Mouse (Mus musculus) heart, embryonic 16.5 days (tissue): ENCODE results near the gene Mettl27. TPM values are rescaled to one million over a fixed set of nuclear protein-coding genes. Genes with fewer than 3 reads are reported as not detected.

ENCODE experiments used
- ATAC-seq: fragments of 200-750 bp; cut with Nextera tagmentation; replicated peaks from 2 replicates; pipeline ENCODE4 v1.8.0; 2017; ENCODE audit warnings: moderate number of reproducible peaks; ENCODE audit not compliant: insufficient read depth, low FRiP score; ENCODE audit errors: extremely low read depth
- H3K27ac ChIP-seq: fragments of 300-500 bp; sonication (generic); 2 replicates; pipeline ENCODE4 v1.5.1; 2014; ENCODE audit warnings: mild to moderate bottlenecking, low read length, control low read depth, moderate library complexity
- H3K27me3 ChIP-seq: fragments of 300-500 bp; sonication (generic); 2 replicates; pipeline ENCODE4 v1.6.1; 2014; ENCODE audit warnings: low read length, mixed read lengths; ENCODE audit not compliant: control insufficient read depth, insufficient read depth
- H3K36me3 ChIP-seq: fragments of 300-500 bp; sonication (generic); 2 replicates; pipeline ENCODE4 v1.6.1; 2014; ENCODE audit not compliant: control insufficient read depth, insufficient read depth
- H3K4me1 ChIP-seq: fragments of 300-500 bp; sonication (generic); 2 replicates; pipeline ENCODE4 v1.6.1; 2014; ENCODE audit warnings: low read length, mixed read lengths; ENCODE audit not compliant: control insufficient read depth, insufficient read depth
- H3K4me2 ChIP-seq: fragments of 300-500 bp; sonication (generic); 2 replicates; pipeline ENCODE4 v1.6.1; 2014; ENCODE audit warnings: low read depth, mild to moderate bottlenecking, control low read depth, low read length
- H3K4me3 ChIP-seq: fragments of 300-500 bp; sonication (generic); 2 replicates; pipeline ENCODE4 v1.5.1; 2014; ENCODE audit warnings: mild to moderate bottlenecking, control low read depth, low read length
- H3K9ac ChIP-seq: fragments of 300-500 bp; sonication (generic); 2 replicates; pipeline ENCODE4 v1.6.1; 2014; ENCODE audit warnings: low read length, control low read depth
- H3K9me3 ChIP-seq: fragments of 300-500 bp; sonication (generic); replicated peaks from 2 replicates; pipeline ENCODE4 v1.6.1; 2016; ENCODE audit warnings: low read length; ENCODE audit not compliant: control insufficient read depth
- WGBS: fragments of 180-500 bp; shearing (Covaris S2); extraction: QIAGEN DNeasy Blood & Tissue Kit; methylation state at CpG from one replicate; pipeline ENCODE4 v1.1.7; 2014; 5-methylcytosine and 5-hydroxymethylcytosine counted together
- polyA plus RNA-seq: library from polyadenylated mRNA; unstranded; fragments of >200 nt; fragmentation: Nextera tagmentation; extraction: Ambion mirVana; gene quantifications from 2 replicates; pipeline ENCODE4 v1.2.1, GENCODE M21; 2015

Gene Mettl27
- polyA plus RNA-seq, 1 experiment from 2014 or later = 9.1 TPM

DNA sequence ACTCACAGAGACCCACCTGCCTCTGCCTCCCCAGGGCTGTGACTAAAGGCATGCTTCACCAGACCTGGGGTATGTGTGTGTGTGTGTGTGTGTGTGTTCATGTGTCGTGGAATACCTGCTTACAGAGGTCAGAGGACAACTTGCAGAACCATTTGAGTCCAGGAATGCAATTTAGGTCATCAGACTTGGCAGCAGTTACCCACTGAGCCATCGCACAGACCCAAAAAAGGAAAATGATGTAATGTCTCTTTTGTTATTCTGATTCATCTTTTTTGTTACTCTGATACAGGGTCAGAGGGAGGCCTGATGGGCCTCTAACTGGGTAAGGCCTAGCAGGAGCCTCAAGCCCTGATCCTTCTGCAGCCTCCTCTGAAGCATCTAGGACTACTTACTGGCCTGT lies 10.6 kb downstream of the Mettl27 start:
- no peak overlapping the region for H3K4me3 ChIP-seq
- peaks cover 11% of the 10 kb centered on the region for H3K27me3 ChIP-seq
- no peak for ATAC-seq
- 45% methylated on average over 2 of the region's 2 CpGs for WGBS
- H3K9me3 ChIP-seq = no peaks in the 10 kb centered on the region
- no peak overlapping the region for H3K9ac ChIP-seq
- H3K4me1 ChIP-seq = peaks cover 17% of the 10 kb centered on the region
- H3K27ac ChIP-seq = no peak overlapping the region
- no peaks in the 10 kb centered on the region for H3K36me3 ChIP-seq
- H3K4me2 ChIP-seq = no peak overlapping the region

DNA sequence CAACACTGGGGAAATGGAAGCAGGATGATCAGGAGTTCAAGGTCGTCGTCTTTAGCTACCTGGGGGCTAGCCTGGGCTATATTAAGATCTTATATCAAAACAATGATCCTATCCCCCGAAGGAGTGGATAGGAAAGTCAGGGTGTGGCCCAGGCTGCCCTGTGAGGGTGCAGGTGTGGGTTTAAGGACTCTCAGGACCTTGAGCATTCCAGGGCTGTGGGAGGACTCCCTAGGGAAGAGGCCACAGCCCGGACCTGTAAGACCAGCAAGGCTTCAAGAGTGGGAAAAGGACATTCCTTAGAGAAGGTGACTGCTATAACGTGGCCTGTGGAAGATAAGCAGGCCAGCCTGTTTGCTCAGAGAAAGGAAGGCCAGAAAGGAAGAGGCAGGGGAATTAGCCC lies 12.0 kb downstream of the Mettl27 start:
- Histone ChIP-seq H3K9ac (no peak overlapping the region), H3K4me3 (no peak overlapping the region), H3K27me3 (peaks cover 11% of the 10 kb centered on the region), H3K27ac (no peak overlapping the region), H3K4me2 (no peak overlapping the region), H3K9me3 (no peaks in the 10 kb centered on the region), H3K4me1 (peaks cover 17% of the 10 kb centered on the region), H3K36me3 (no peaks in the 10 kb centered on the region)
- 58% methylated on average over 5 of the region's 5 CpGs for WGBS
- no peak for ATAC-seq

DNA sequence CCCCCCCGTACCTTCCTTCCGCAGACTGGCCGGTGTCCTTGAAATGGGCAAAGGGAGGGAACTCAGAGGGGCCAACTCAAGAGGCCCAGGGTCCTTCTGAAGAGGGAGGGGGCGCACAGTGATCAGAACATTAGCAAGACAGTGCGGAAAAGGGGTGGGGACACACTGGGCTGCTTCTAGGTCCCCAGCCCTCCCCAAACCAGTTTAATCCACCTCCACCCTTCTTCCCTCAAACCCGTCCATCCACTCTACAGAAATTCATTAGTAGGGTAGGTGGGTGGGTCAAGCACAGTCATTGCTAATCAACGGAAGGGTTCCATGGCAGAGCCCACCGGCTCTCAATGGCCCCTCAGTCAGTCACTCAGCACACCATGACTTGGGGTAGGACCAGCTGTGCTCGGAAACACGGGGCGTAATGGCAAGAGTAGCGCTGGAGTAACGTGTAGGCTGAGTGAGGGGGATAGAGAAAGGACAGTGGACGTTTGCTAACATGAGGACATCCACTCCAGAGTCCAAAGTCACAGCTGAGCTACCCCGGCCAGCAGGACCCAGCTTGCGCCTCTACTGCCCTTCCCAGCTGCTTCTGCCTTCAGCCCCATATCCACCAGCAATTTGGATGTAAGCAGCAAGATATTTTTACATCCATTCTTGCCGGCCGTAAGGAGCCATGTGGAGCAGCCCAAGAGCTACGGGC lies 13.2 kb downstream of the Mettl27 start:
- 57% methylated on average over 18 of the region's 19 CpGs for WGBS
- Histone ChIP-seq H3K4me3 (peak overlapping the region; percentile 38), H3K9ac (peak overlapping the region; percentile 7; the same call in 1 of the 2 replicates), H3K9me3 (no peaks in the 10 kb centered on the region), H3K4me2 (peak overlapping the region; percentile 45), H3K27me3 (peaks cover 11% of the 10 kb centered on the region), H3K27ac (no peak overlapping the region), H3K4me1 (peaks cover 17% of the 10 kb centered on the region), H3K36me3 (no peaks in the 10 kb centered on the region)
- ATAC-seq = no peak

DNA sequence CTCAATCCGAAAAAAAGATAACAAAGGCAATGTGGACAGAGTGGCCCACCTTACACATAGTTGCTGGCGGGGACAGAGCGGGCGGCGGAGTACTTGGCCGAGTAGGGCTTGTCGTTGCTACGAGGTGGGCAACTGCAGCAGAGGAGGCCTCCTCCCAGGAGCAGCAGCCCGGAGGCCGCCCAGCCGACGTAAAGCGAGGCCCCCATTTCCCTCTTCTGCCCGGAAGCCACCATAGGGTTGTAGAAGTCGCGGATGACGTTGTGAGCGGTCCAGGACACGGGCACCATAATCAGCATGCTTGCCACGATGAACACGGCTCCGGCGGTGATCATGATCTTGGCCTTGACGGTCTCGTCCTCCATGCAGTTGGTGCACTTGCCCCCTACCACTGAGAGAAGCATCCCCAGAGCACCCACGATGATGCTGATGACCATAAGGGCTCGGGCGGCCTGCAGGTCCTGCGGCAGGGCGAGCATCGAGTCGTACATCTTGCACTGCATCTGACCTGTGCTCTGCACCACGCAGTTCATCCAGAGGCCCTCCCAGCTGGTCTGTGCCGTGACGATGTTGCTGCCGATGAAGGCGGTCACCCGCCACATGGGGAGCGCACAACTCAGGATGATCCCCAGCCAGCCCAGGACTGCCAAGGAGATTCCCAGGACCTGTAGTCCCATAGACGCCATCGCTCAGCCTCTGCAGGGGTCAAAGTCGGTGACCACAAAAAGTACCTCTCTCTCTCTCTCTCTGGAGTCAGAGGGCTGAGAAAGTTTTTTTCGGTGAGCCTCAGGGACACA lies 14.1 kb downstream of the Mettl27 start:
- no peak overlapping the region for H3K27ac ChIP-seq
- ATAC-seq = no peak
- no peaks in the 10 kb centered on the region for H3K9me3 ChIP-seq
- H3K36me3 ChIP-seq = no peaks in the 10 kb centered on the region
- H3K4me3 ChIP-seq = peak overlapping the region; percentile 38
- H3K4me2 ChIP-seq = peak overlapping the region; percentile 45
- 0 out of 2 replicates have a peak overlapping the region, but pooled peaks have one; percentile 33 for H3K9ac ChIP-seq
- WGBS = 32% methylated on average over 43 of the region's 43 CpGs
- H3K4me1 ChIP-seq = peaks cover 24% of the 10 kb centered on the region
- peaks cover 11% of the 10 kb centered on the region for H3K27me3 ChIP-seq

DNA sequence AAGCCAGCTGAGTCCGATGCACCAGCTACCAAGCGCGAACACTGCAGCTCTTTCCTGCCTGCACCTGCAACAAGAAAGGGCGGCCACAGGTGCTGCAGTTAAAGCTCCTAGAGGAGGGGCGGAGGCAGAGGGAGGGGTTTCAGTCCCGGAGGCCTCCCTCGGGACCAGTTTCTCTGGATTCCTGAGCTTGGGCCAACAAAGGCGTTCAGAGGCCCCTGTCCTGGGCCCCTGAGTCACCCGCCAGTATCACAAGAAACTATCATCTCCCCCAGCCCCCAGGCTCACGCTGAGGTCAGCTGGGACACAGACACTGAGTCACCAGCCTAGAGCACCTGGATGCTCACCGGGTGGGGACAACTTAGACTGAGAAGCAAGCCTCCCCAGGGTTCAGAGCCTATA lies 14.7 kb downstream of the Mettl27 start, which contains the start of gene Cldn4:
Gene Cldn4 (minus strand): TSS at position 78 of the 399 bp plus-strand sequence.
- H3K4me3 ChIP-seq = peak within 1 kb of the TSS; percentile 38
- H3K9me3 ChIP-seq = no peaks in the 10 kb centered on the region
- WGBS = 19% methylated on average over 11 of the region's 11 CpGs
- H3K27me3 ChIP-seq = peaks cover 11% of the 10 kb centered on the region
- no peak for ATAC-seq
- H3K36me3 ChIP-seq = no peaks in the 10 kb centered on the region
- peaks cover 30% of the 10 kb centered on the region for H3K4me1 ChIP-seq
- H3K4me2 ChIP-seq = peak within 1 kb of the TSS; percentile 45
- peak within 1 kb of the TSS; percentile 33 for H3K9ac ChIP-seq
- 0 out of 2 replicates have a peak within 1 kb of the TSS, but pooled peaks have one; percentile 28 for H3K27ac ChIP-seq

DNA sequence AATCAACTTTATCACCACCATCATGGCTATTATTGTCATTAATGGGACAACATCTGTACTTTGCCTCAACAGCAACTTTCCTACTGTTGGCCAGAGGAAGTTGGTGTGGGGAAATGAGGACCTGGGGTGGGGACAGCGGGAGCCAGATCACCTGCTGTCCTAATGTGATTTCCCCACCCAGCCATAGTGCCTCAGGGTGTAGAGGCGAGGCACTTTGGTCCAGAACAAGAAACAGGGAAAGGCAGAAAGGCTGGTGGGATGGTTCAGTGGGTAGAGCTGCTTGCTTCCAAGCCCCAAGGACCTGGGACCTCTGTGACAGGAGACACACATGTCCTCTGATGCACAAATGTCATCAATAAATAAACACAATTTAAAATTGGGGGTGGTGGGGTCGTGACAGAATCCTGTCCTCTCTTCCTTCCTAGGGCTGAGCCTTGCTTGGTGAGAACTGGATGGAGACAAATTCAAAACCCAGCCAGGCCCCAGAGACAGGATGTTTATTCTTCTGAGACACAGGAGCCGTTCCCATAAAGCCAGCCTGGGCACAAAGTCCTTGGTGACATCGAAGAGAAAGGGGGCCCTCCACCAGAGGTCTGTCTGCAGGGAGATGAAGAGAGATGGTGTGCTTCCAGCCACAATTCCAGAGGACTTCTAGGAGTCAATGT lies 15.4 kb downstream of the Mettl27 start:
- Histone ChIP-seq H3K27me3 (peaks cover 11% of the 10 kb centered on the region), H3K4me3 (no peak overlapping the region), H3K9ac (no peak overlapping the region), H3K4me1 (peaks cover 31% of the 10 kb centered on the region), H3K9me3 (no peaks in the 10 kb centered on the region), H3K27ac (0 out of 2 replicates have a peak overlapping the region, but pooled peaks have one; percentile 28), H3K36me3 (no peaks in the 10 kb centered on the region), H3K4me2 (no peak overlapping the region)
- 54% methylated on average over 5 of the region's 5 CpGs for WGBS
- ATAC-seq = no peak

DNA sequence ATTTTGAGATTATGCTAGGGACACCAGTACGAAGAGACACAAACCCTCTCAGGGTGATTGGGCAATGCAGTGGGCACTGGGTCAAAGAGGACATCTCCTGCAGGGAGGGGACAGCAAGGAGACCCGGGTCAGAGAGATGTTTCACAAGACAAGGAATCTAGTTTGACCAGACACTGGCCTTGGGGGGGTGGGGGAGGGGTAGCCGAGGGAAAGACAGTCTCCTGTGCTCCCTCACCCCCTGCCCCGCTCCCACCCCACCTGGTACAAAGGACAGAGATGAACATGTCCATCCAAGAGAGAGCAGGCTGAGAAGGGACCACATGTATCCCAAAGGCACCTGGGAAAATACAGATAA lies 15.9 kb downstream of the Mettl27 start:
- peaks cover 11% of the 10 kb centered on the region for H3K27me3 ChIP-seq
- WGBS = 47% methylated on average over 4 of the region's 4 CpGs
- H3K36me3 ChIP-seq = no peaks in the 10 kb centered on the region
- H3K27ac ChIP-seq = 0 out of 2 replicates have a peak overlapping the region, but pooled peaks have one; percentile 28
- ATAC-seq = no peak
- H3K4me1 ChIP-seq = peaks cover 27% of the 10 kb centered on the region
- H3K9me3 ChIP-seq = no peaks in the 10 kb centered on the region
- no peak overlapping the region for H3K9ac ChIP-seq
- no peak overlapping the region for H3K4me2 ChIP-seq
- H3K4me3 ChIP-seq = no peak overlapping the region

DNA sequence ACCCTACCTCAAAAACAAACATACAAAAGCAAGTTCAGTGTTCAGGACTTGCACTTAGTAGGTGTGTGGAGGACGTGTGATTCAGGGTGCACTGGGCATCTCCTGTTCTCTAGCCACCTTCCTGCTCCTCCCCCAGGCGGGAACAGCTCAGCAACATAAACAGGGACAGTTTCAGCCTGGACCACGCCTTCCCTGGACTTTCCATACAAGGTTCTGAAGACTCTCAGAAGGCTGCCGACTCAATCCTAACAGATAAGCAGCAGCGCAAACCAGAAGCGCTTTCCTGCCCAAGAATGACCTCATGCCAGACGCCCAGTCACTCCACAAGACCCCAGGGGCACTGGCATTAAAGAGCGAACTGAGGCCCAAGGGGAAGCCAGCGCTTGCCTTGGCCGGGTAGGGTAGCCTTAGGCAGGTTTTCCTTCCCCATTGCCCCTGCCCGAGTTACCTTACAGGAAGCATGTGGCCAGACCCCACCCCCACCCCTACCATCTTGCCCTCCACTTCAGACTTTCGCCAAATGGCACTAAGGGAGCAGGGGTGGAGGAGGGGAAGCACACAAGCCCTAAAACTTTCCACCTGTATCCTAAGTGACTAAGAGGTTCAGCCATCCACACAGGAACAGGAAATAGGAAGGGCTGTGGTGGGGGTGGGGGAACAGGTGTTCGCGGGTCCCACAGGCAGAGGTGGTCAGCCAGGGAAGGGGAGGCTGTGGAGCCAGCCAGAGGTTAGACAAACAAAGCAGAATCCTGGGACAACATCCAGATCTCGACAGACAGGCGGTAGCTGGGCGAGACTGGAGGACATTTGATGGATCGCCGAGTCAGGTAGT lies 19.1 kb downstream of the Mettl27 start:
- H3K27me3 ChIP-seq = peaks cover 5% of the 10 kb centered on the region
- peak overlapping the region; percentile 61 for H3K4me2 ChIP-seq
- H3K36me3 ChIP-seq = no peaks in the 10 kb centered on the region
- peak overlapping the region; percentile 22; the same call in 1 of the 2 replicates for H3K4me3 ChIP-seq
- H3K9me3 ChIP-seq = no peaks in the 10 kb centered on the region
- H3K27ac ChIP-seq = peak overlapping the region; percentile 69
- peak overlapping the region; percentile 50; the same call in 1 of the 2 replicates for H3K9ac ChIP-seq
- 12% methylated on average over 19 of the region's 19 CpGs for WGBS
- peaks cover 27% of the 10 kb centered on the region for H3K4me1 ChIP-seq
- ATAC-seq = peak; percentile 43; the same call in 1 of the 2 replicates
